Mouse (Mus musculus) intestine, embryonic 16.5 days (tissue): ENCODE results near the gene Itgb5. TPM values are rescaled to one million over a fixed set of nuclear protein-coding genes. Genes with fewer than 3 reads are reported as not detected.
A peak's percentile ranks its signal among the peaks of the same experiment; 100 is the strongest.

Experiments used
- ATAC-seq: fragments of 200-750 bp; cut with Nextera tagmentation; 2 replicates; pipeline ENCODE4 v1.8.0; 2017; ENCODE audit warnings: moderate TSS enrichment, moderate library complexity
- H3K27ac ChIP-seq: fragments of 300-500 bp; sonication (generic); 2 replicates; pipeline ENCODE4 v1.5.1; 2014; ENCODE audit warnings: mild to moderate bottlenecking, low read length
- H3K27me3 ChIP-seq: fragments of 300-500 bp; sonication (generic); replicated peaks from 2 replicates; pipeline ENCODE4 v1.6.1; 2014; ENCODE audit warnings: low read length, control low read depth, mixed read lengths; ENCODE audit not compliant: control insufficient read depth, insufficient read depth
- H3K36me3 ChIP-seq: fragments of 300-500 bp; sonication (generic); 2 replicates; pipeline ENCODE4 v1.6.1; 2014; ENCODE audit warnings: low read length, control low read depth; ENCODE audit not compliant: control insufficient read depth, insufficient read depth
- H3K4me1 ChIP-seq: fragments of 300-500 bp; sonication (generic); 2 replicates; pipeline ENCODE4 v1.6.1; 2014; ENCODE audit warnings: low read length, control low read depth, mixed read lengths; ENCODE audit not compliant: control insufficient read depth, insufficient read depth
- H3K4me2 ChIP-seq: fragments of 300-500 bp; sonication (generic); 2 replicates; pipeline ENCODE4 v1.6.1; 2014; ENCODE audit warnings: low read depth, low read length, control low read depth
- H3K4me3 ChIP-seq: fragments of 300-500 bp; sonication (generic); 2 replicates; pipeline ENCODE4 v1.5.1; 2014; ENCODE audit warnings: mild to moderate bottlenecking, low read length
- H3K9ac ChIP-seq: fragments of 300-500 bp; sonication (generic); 2 replicates; pipeline ENCODE4 v1.6.1; 2014; ENCODE audit warnings: low read depth, low read length
- H3K9me3 ChIP-seq: fragments of 300-500 bp; sonication (generic); 2 replicates; pipeline ENCODE4 v1.6.1; 2016; ENCODE audit warnings: low read length, control low read depth; ENCODE audit not compliant: control insufficient read depth
- WGBS: fragments of 180-500 bp; shearing (Covaris S2); extraction: QIAGEN DNeasy Blood & Tissue Kit; methylation state at CpG from one replicate; pipeline ENCODE4 v1.1.7; 2014; 5-methylcytosine and 5-hydroxymethylcytosine counted together
- polyA plus RNA-seq: library from polyadenylated mRNA; unstranded; fragments of >200 nt; fragmentation: Nextera tagmentation; extraction: Ambion mirVana; gene quantifications from 2 replicates; pipeline ENCODE4 v1.2.1, GENCODE M21; 2015

The Itgb5 gene
- polyA plus RNA-seq, 1 experiment from 2014 or later, result 9.3 TPM

DNA sequence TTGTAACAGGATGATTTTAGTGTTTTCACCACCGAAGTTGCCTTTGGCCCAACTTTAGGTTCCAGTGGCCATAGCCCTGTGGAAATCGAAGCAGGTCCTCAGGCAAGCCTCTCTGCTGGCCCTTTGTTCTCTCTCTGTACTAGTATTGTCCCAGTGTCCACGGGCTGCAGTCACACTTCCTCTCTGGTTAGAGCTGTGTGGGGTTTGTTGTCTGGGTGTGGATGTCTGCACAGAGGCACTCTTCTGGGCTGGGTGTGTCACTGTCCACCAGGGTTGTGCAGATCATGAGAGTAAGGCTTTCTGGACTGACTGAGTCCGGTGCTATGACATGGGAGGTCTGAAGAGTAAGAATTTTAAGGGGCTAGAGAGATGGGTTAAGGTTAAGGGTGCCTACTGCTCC is 85.5 kb downstream of the Itgb5 start:
- Histone ChIP-seq H3K4me2 (no peak overlapping the region), H3K27me3 (no peaks in the 10 kb centered on the region), H3K4me1 (peaks cover 29% of the 10 kb centered on the region), H3K9me3 (no peaks in the 10 kb centered on the region), H3K36me3 (0 out of 2 replicates have a peak, but pooled peaks cover 5% of the 10 kb centered on the region), H3K9ac (no peak overlapping the region), H3K27ac (no peak overlapping the region), H3K4me3 (no peak overlapping the region)
- no peak for ATAC-seq
- WGBS, result 77% methylated on average over 4 of the region's 4 CpGs

DNA sequence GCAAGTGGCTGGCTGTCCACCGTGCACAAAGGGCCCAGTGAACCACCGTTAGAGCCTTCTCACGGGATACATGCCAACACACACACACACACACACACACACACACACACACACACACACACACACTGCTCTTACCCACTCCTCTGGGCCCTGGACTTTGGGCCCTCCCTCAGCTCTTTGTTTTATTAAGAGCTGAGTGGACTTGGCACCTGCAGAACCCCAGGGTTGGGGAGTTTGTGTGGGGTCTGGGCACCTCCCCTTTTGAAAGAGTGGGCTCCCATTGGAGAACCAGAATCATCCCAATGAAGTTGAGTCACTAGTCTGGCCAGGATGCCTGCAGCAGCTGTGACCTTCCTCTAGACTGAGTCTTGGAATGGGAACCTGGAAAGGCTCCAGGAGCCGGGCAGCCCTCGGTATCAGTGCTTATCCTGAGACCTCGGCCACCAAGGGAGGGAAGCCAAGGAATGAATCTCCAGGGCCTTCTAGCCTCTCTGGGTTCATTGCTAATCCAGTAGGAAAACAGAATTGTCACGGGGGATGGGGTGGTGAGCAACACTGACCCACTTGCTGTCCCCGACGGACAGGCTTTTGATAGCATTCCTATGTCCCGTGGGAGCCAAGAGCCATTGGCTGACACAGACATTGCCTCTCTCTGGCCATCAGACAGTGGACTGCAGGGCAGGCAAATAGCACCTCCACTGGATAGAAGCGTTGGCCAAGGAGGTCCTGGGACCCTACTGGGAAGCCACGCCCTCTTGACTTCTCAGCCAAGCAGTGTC is 87.2 kb downstream of the Itgb5 start:
- Histone ChIP-seq H3K9me3 (no peaks in the 10 kb centered on the region), H3K4me2 (no peak overlapping the region), H3K4me3 (no peak overlapping the region), H3K4me1 (peaks cover 39% of the 10 kb centered on the region), H3K36me3 (0 out of 2 replicates have a peak, but pooled peaks cover 5% of the 10 kb centered on the region), H3K27ac (peak overlapping the region; percentile 80), H3K9ac (no peak overlapping the region), H3K27me3 (no peaks in the 10 kb centered on the region)
- peak; percentile 69 for ATAC-seq
- WGBS, result 54% methylated on average over 12 of the region's 12 CpGs

DNA sequence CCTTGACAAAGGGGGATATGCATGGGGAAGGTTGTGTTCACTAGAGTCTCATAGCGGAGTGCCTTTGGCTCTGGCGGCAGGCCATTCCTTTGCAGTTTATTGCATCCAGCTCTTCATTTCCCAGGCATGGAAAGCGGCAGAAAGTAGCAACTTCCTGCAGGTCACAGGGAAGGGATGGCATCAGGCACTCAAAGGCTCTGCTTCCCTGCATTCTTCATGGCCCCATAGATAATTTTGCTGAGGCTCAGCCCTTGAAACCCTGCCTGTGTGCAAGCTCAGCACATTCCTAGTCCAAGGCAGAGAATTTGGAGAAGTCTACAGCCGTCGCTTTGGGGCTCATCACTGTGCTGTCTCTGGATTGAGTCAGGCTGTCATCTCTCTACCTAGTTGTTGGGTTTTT is 87.9 kb downstream of the Itgb5 start:
- H3K36me3 ChIP-seq, result 0 out of 2 replicates have a peak, but pooled peaks cover 5% of the 10 kb centered on the region
- no peak overlapping the region for H3K9ac ChIP-seq
- H3K4me2 ChIP-seq, result no peak overlapping the region
- 0 out of 2 replicates have a peak, but pooled peaks have one; percentile 19 for ATAC-seq
- peak overlapping the region; percentile 80 for H3K27ac ChIP-seq
- no peaks in the 10 kb centered on the region for H3K9me3 ChIP-seq
- peaks cover 46% of the 10 kb centered on the region for H3K4me1 ChIP-seq
- 40% methylated on average over 5 of the region's 5 CpGs for whole genome bisulfite sequencing
- no peaks in the 10 kb centered on the region for H3K27me3 ChIP-seq
- H3K4me3 ChIP-seq, result no peak overlapping the region

DNA sequence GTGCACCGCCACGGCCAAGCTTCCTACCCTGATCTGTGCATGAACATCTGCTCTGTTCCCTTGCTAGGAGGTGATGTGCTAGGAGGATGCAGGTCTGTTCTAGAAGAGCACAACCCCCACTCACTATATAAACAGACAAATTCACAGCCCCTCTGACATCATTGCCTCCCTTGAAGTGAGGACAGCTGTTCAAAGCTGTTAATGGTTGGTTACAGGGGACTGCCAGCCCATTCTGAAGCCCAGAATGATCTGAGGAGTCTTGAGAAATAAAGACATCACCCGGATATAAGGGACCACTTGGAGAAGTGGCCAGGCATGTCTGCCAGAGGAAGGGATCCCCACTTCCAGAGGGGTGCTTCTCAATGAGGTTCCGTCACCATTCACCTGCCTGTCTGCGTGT is 88.5 kb downstream of the Itgb5 start:
- H3K27ac ChIP-seq, result peak overlapping the region; percentile 80

DNA sequence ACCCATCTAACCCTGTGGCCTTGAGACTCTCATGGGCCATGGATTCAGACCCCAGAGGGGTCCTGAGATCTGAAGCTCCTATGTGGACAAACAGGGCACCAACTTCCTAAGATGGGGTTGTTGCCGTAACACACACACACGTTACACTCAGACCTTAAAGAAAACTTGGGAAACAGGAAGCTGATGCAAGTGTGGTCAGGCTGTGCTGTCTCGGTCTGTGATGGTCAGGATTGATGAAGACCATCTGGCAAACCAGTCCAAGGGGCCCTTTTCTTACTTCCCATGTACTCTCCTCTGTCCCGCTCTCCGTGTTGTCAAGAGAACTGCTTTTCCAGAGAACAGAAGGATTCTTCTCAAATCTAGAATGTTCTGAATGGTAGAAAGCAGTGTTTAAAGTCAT is 92.0 kb downstream of the Itgb5 start:
- Histone ChIP-seq H3K9ac (no peak overlapping the region), H3K9me3 (no peaks in the 10 kb centered on the region), H3K4me3 (no peak overlapping the region), H3K36me3 (0 out of 2 replicates have a peak, but pooled peaks cover 5% of the 10 kb centered on the region), H3K27me3 (no peaks in the 10 kb centered on the region), H3K4me2 (no peak overlapping the region), H3K27ac (peak overlapping the region; percentile 58), H3K4me1 (peaks cover 40% of the 10 kb centered on the region)
- WGBS, result 65% methylated on average over 5 of the region's 5 CpGs
- ATAC-seq, result no peak

More for the DNA sequence above, 88.5 kb downstream of the Itgb5 start:
- H3K9ac ChIP-seq, result no peak overlapping the region
- H3K4me2 ChIP-seq, result no peak overlapping the region
- H3K4me3 ChIP-seq, result no peak overlapping the region
- peaks cover 51% of the 10 kb centered on the region for H3K4me1 ChIP-seq
- no peaks in the 10 kb centered on the region for H3K9me3 ChIP-seq
- ATAC-seq, result 0 out of 2 replicates have a peak, but pooled peaks have one; percentile 20
- 0 out of 2 replicates have a peak, but pooled peaks cover 5% of the 10 kb centered on the region for H3K36me3 ChIP-seq
- no peaks in the 10 kb centered on the region for H3K27me3 ChIP-seq
- 63% methylated on average over 5 of the region's 5 CpGs for WGBS

DNA sequence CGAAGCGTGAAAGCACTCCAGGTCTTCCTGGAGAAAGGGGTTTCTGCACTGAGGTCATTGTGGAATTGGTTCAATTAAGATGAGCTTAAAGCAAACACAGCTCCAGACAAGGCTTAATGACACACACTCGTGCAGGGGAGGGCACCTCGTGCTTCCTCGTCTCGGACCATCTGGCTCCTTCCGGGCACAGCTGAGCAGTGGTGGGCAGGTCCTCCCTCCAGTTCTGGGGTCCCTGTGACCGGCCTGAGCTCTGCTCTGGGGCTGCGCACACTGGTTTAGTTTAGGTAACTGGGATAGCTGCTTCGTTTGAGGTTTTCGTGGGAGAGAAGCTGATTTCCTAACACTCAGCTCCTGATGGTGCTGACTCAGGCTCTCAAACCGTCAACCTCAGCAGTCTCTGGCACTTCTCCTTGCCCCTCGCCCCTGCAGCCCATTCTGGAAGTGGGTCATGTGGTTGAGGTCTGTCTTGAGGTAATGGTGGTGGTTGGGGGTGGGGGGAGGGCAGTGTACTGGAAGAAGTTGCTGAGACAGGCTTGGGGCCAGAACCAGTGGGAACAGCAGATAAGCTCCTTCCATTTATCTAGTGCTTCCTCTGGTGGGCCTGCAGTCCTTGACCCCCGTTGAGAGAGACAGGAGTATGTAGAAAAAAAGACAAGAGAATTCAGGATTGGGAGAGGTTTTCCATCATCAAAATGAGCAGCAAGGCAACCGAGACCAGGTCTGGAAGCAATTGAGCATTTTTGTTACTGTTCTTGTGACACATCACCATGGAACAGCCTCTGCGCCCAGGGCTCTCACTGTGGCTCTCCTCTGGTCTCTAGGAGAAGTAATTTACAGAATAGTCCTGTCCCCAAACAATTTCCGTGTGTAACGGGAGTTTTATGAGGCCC is 92.9 kb downstream of the Itgb5 start:
- peak; percentile 60 for ATAC-seq
- Histone ChIP-seq H3K9ac (peak overlapping the region; percentile 34; the same call in 1 of the 2 replicates), H3K9me3 (no peaks in the 10 kb centered on the region), H3K27ac (peak overlapping the region; percentile 58), H3K4me1 (peaks cover 32% of the 10 kb centered on the region), H3K4me2 (peak overlapping the region; percentile 28), H3K27me3 (no peaks in the 10 kb centered on the region), H3K36me3 (0 out of 2 replicates have a peak, but pooled peaks cover 5% of the 10 kb centered on the region), H3K4me3 (no peak overlapping the region)
- WGBS, result 31% methylated on average over 18 of the region's 18 CpGs

DNA sequence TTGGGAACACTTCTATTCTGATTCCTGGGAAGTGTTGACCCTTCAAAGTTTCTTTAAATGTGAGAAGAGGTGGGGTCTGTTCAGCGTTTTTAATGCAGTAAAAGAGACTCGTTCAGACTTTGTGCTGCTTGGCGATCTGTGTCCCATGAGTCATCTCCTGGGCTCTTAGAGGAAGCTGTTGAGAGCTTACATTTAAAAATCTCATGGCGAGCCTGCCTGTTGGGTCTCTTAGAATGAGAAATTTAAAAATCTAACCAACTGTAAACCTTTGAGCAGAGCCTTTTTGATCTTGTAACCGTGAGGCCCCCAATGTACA is 93.5 kb downstream of the Itgb5 start:
- Histone ChIP-seq H3K27me3 (no peaks in the 10 kb centered on the region), H3K4me3 (no peak overlapping the region), H3K36me3 (0 out of 2 replicates have a peak, but pooled peaks cover 5% of the 10 kb centered on the region), H3K4me1 (peaks cover 26% of the 10 kb centered on the region), H3K27ac (peak overlapping the region; percentile 58), H3K9ac (no peak overlapping the region), H3K9me3 (no peaks in the 10 kb centered on the region), H3K4me2 (no peak overlapping the region)
- 28% methylated on average over 5 of the region's 5 CpGs for WGBS
- no peak for ATAC-seq

DNA sequence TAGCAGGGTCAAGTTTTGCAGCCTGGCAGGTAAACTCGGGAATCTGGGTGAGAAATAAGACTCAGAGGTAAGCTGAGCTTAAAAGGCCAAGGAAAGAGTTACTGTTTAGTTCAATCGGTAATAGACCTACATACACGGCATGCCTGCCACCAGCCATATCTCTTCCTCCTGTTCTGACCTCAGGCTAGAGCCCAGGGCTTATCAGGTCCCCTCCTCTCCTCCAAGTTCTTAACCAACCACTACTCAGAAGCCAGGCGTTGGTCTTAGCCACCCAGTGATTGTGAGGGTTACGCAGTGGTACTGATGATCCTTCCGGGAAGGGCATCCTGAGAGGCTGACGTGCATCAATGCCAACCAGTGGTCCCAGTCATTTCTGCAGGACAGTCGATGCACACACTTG is 94.3 kb downstream of the Itgb5 start:
- no peak overlapping the region for H3K4me2 ChIP-seq
- no peak for ATAC-seq
- H3K27me3 ChIP-seq, result no peaks in the 10 kb centered on the region
- 91% methylated on average over 8 of the region's 8 CpGs for WGBS
- peaks cover 27% of the 10 kb centered on the region for H3K4me1 ChIP-seq
- no peaks in the 10 kb centered on the region for H3K9me3 ChIP-seq
- H3K27ac ChIP-seq, result no peak overlapping the region
- H3K9ac ChIP-seq, result no peak overlapping the region
- no peak overlapping the region for H3K4me3 ChIP-seq
- 0 out of 2 replicates have a peak, but pooled peaks cover 5% of the 10 kb centered on the region for H3K36me3 ChIP-seq

DNA sequence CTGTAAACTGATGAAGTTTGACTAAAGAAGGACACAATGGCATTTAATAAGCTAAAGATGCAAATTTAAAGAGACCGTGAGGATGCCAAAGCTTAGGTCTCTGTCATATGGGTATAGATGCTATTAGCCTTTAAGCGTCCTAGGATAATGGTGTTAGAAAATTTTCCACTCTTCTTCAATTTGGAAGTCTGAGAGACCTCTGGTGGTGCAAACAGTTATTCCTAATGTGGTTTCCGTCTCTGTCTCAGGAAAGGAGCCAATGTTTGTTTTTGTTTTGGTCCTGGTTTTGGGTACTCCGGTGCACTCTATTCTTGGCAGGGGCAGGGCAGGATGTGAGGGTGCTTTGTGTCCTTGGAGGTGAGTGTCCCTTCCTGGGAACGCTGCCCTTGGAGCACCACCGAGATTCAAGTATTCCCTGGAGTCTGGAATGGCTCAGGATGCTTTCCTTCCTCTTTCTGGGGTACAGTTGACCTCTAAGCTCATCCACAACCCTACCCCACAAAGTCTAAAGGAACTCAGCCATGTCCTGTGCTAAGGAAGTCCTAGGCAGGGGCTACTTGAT is 97.9 kb downstream of the Itgb5 start:
- H3K4me1 ChIP-seq, result peaks cover 15% of the 10 kb centered on the region
- no peak overlapping the region for H3K27ac ChIP-seq
- no peak overlapping the region for H3K4me3 ChIP-seq
- H3K36me3 ChIP-seq, result no peaks in the 10 kb centered on the region
- ATAC-seq, result no peak
- no peak overlapping the region for H3K9ac ChIP-seq
- no peaks in the 10 kb centered on the region for H3K9me3 ChIP-seq
- WGBS, result 72% methylated on average over 6 of the region's 6 CpGs
- no peak overlapping the region for H3K4me2 ChIP-seq
- H3K27me3 ChIP-seq, result no peaks in the 10 kb centered on the region
